Mouse (Mus musculus): ENCODE measurements around the gene Gm21488.
"Not testable (repeated sequence)": the region's sequence is repeated elsewhere in the genome, so short reads cannot be mapped to it uniquely, and the experiment has no call there.

Gm21488 gene

GRCm38 (mm10) chrY:27521820-27522219 lies at the start of gene Gm21488:
Gene Gm21488, minus strand, starts transcription at chrY:27521920.
- not testable (repeated sequence) for ATAC-seq (ENCODE audit: low TSS enrichment)

Measured in frontal cortex, adult (tissue).